Mouse (Mus musculus) limb, embryonic 12.5 days (tissue): ENCODE data around the gene Ppox. TPM values are rescaled to one million over a fixed set of nuclear protein-coding genes. Genes with fewer than 3 reads are reported as not detected.

Experiments
- ATAC-seq: fragments of 200-750 bp; cut with Nextera tagmentation; 2 replicates; pipeline ENCODE4 v1.8.0; 2017; ENCODE audit warnings: low read depth, moderate TSS enrichment; ENCODE audit not compliant: insufficient number of reproducible peaks, insufficient read depth, low FRiP score, low TSS enrichment
- H3K27ac ChIP-seq: fragments of 300-500 bp; sonication (generic); 2 replicates; pipeline ENCODE4 v1.5.1; 2016; ENCODE audit warnings: mild to moderate bottlenecking, moderate library complexity
- H3K27me3 ChIP-seq: fragments of 300-500 bp; sonication (generic); 2 replicates; pipeline ENCODE4 v1.6.1; 2016; ENCODE audit warnings: mild to moderate bottlenecking, moderate library complexity
- H3K36me3 ChIP-seq: fragments of 300-500 bp; sonication (generic); 2 replicates; pipeline ENCODE4 v1.6.1; 2016; ENCODE audit warnings: mild to moderate bottlenecking, moderate library complexity
- H3K4me1 ChIP-seq: fragments of 300-500 bp; sonication (generic); replicated peaks from 2 replicates; pipeline ENCODE4 v1.6.1; 2016
- H3K4me2 ChIP-seq: fragments of 300-500 bp; sonication (generic); 2 replicates; pipeline ENCODE4 v1.6.1; 2016; ENCODE audit warnings: mild to moderate bottlenecking, moderate library complexity
- H3K4me3 ChIP-seq: fragments of 300-500 bp; sonication (generic); replicated peaks from 2 replicates; pipeline ENCODE4 v1.5.1; 2016; ENCODE audit warnings: mild to moderate bottlenecking
- H3K9ac ChIP-seq: fragments of 300-500 bp; sonication (generic); replicated peaks from 2 replicates; pipeline ENCODE4 v1.6.1; 2016; ENCODE audit warnings: mild to moderate bottlenecking, moderate library complexity
- H3K9me3 ChIP-seq: fragments of 300-500 bp; sonication (generic); 2 replicates; pipeline ENCODE4 v1.6.1; 2016; ENCODE audit warnings: mild to moderate bottlenecking, moderate library complexity
- WGBS: fragments of 180-500 bp; shearing (Covaris S2); methylation state at CpG from one replicate; pipeline ENCODE4 v1.1.7; 2016; 5-methylcytosine and 5-hydroxymethylcytosine counted together
- polyA plus RNA-seq: library from polyadenylated mRNA; unstranded; fragments of >200 nt; fragmentation: Nextera tagmentation; extraction: Ambion mirVana; gene quantifications from 2 replicates; pipeline ENCODE4 v1.2.1, GENCODE M21; 2016

The Ppox gene
- polyA plus RNA-seq, 1 experiment from 2014 or later, result 75.9 TPM

- H3K27ac ChIP-seq, result no peak overlapping the region
- WGBS, result 89% methylated on average over 20 of the region's 20 CpGs
- H3K4me2 ChIP-seq, result no peak overlapping the region
- H3K9me3 ChIP-seq, result no peaks in the 10 kb centered on the region
- H3K4me3 ChIP-seq, result no peak overlapping the region
- H3K4me1 ChIP-seq, result peaks cover 22% of the 10 kb centered on the region
- H3K9ac ChIP-seq, result no peak overlapping the region
- H3K36me3 ChIP-seq, result peaks cover 64% of the 10 kb centered on the region
- no peaks in the 10 kb centered on the region for H3K27me3 ChIP-seq
- ATAC-seq, result no peak
Observed at GRCm38 (mm10) chr1:171285096-171285892, 4.3 kb upstream of the Ppox start.

- 90% methylated on average over 15 of the region's 15 CpGs for WGBS
Observed at GRCm38 (mm10) chr1:171284491-171284890, 3.5 kb upstream of the Ppox start.

DNA sequence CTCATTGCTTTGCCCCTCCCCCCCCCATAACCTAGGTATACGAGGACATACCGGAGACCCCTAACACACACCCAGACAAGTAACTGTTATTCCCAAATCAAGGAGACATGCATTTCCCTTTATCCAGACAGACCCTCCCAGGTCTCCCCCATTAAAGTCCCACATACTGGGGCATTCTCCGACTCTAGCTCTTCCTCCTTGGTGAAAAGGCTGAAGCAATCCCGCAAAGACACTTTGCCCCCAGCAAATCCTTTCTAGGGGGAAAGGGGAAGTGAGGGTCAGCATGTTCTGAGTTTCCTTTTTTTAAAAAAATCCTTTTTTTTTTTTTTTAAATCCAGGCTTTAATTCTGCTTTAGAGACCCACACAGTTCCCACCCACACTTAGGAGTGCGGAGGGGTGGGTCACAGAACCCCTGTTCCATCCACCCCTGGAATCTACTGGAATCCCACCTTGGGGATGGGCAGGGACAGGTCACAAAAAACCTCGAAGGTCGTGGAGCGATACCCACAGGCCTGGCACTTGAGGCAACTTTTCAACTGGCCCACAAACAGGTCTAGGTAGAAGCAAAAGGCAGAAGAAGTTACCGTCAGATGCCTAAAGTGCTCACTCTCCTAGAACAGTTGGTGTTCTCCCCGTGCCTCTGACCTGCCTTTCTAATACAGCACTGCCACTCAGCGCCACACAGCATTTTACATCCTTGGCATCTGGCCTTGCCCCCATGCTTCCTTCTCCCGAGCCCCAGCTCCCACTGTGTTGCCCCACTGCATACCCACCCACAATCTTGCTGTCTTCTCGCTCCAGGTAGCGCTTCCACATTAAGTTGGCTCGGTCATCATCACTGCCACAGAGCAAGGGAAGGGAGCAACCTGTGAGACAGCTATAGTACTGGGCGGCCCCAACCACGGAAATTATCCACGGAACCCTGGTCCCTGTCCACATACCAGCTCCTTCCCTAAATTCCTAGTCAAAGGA lies 2.5 kb upstream of the Ppox start:
- 93% methylated on average over 18 of the region's 18 CpGs for WGBS
- no peak overlapping the region for H3K9ac ChIP-seq
- H3K4me3 ChIP-seq, result no peak overlapping the region
- ATAC-seq, result no peak
- H3K27ac ChIP-seq, result no peak overlapping the region
- H3K27me3 ChIP-seq, result no peaks in the 10 kb centered on the region
- no peaks in the 10 kb centered on the region for H3K9me3 ChIP-seq
- peaks cover 55% of the 10 kb centered on the region for H3K36me3 ChIP-seq
- peaks cover 32% of the 10 kb centered on the region for H3K4me1 ChIP-seq
- H3K4me2 ChIP-seq, result no peak overlapping the region

More at GRCm38 (mm10) chr1:171284491-171284890, 3.5 kb upstream of the Ppox start:
- Histone ChIP-seq H3K4me2 (no peak overlapping the region), H3K36me3 (peaks cover 58% of the 10 kb centered on the region), H3K27ac (no peak overlapping the region), H3K4me3 (no peak overlapping the region), H3K27me3 (no peaks in the 10 kb centered on the region), H3K4me1 (peaks cover 30% of the 10 kb centered on the region), H3K9ac (no peak overlapping the region), H3K9me3 (no peaks in the 10 kb centered on the region)
- ATAC-seq, result no peak

DNA sequence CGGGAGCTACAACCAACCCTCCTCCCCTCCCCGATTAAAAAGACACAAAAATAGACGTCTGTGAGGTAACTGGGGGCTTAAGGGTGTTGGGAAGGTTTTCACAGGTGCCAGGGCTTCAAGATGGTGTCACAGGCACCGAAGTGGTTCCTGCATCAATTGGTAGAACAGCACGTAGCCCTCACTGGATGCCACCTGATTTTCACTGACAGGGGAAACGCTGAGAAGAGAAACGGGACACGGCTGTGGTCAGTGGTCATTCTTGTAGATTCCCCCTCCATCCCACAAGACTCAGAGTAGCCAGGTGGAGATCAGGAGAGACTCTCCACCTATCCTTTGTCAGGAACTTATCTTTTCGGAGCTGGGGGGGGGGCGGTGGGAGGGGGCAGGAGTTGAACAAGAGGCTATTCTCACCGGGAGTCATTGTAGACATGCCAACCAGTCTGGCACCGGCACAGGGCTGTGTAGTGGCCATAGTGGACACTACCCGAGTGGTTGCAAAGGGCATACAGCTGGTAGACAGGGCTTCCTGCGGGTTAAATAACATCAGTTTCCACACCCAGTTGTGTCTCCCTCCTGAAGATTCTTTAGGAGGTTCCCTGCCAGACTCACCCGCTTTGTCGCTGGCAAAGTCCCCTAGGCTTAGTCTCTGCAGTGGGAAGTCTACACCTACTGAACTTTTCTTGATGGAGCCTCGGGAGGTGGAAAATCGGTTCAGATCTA lies 1.3 kb upstream of the Ppox start:
- Histone ChIP-seq H3K4me3 (peak overlapping the region; percentile 61), H3K27me3 (no peaks in the 10 kb centered on the region), H3K36me3 (peaks cover 65% of the 10 kb centered on the region), H3K4me2 (peak overlapping the region; percentile 72), H3K9me3 (no peaks in the 10 kb centered on the region), H3K27ac (peak overlapping the region; percentile 90; the same call in 1 of the 2 replicates), H3K9ac (no peak overlapping the region), H3K4me1 (peaks cover 26% of the 10 kb centered on the region)
- 81% methylated on average over 18 of the region's 18 CpGs for WGBS
- no peak for ATAC-seq

DNA sequence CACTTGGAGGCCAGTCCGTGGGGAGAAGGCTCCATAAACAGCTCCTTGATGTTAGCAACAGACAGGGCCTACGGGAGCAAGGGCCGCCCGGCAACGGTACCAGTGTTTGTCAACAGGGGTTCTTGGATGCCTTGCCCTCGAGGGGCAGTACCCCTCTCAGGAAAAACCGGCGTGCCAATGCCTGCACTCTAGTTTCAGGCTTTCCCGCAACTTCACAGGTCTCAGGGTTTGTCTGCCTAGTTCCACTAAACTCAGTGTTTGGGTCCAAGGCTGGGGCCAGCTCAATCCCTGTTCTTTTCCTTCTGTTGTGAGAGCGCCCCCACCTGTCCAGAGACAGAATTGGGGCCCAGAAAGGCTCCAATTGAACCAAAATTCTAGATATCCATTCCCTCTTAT lies 540 bp upstream of the Ppox start:
- WGBS, result under 1% methylated on average over 10 of the region's 10 CpGs

DNA sequence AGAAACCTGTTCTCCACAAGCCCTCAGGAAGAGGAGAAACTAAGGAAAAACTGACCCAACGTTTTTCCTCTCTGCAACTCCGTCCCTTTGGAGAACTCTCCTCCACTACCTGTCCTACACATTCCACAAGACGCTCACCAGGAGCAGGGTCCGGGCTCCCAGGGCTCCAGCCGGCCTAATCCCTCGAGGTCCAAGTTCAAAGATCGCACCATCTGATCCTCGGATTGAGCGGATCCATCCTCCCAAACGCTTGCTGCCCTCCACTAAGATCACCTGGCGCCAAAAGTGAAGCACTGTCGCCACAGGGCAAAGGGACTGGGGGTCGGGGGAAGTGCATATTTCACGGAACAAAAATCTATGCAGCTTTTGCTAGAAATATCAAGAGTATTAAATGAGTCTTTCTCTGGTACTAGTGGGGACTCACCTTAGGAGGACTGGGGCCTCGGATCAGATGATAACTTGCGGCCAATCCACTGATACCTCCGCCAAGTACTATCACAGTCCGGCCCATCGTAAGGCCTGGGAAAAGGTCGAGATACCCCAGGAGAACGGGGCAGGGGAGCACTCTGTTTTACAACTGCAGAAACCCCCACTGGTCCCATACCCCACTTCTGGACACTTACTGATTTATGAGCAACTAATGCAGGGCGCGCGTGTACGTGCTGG lies 603 bp downstream of the Ppox start:
- Histone ChIP-seq H3K9me3 (no peaks in the 10 kb centered on the region), H3K4me2 (peak overlapping the region; percentile 93), H3K4me3 (peak overlapping the region; percentile 61), H3K9ac (peak overlapping the region; percentile 79), H3K27me3 (no peaks in the 10 kb centered on the region), H3K4me1 (peaks cover 15% of the 10 kb centered on the region), H3K27ac (peak overlapping the region; percentile 36; the same call in 1 of the 2 replicates), H3K36me3 (peaks cover 69% of the 10 kb centered on the region)
- WGBS, result under 1% methylated on average over 25 of the region's 25 CpGs
- no peak; the same call in 1 of the 2 replicates for ATAC-seq

More for the DNA sequence above, 540 bp upstream of the Ppox start:
- Histone ChIP-seq H3K9ac (peak overlapping the region; percentile 68), H3K4me1 (peaks cover 19% of the 10 kb centered on the region), H3K27me3 (no peaks in the 10 kb centered on the region), H3K4me3 (peak overlapping the region; percentile 61), H3K27ac (peak overlapping the region; percentile 90), H3K4me2 (peak overlapping the region; percentile 72), H3K36me3 (peaks cover 69% of the 10 kb centered on the region), H3K9me3 (no peaks in the 10 kb centered on the region)
- ATAC-seq, result peak; percentile 18

GRCm38 (mm10) chr1:171279721-171280120 lies 1.3 kb downstream of the Ppox start:
- H3K9me3 ChIP-seq, result no peaks in the 10 kb centered on the region
- ATAC-seq, result no peak
- H3K36me3 ChIP-seq, result peaks cover 69% of the 10 kb centered on the region
- WGBS, result 63% methylated on average over 5 of the region's 5 CpGs
- H3K27ac ChIP-seq, result no peak overlapping the region
- peaks cover 15% of the 10 kb centered on the region for H3K4me1 ChIP-seq
- no peaks in the 10 kb centered on the region for H3K27me3 ChIP-seq
- H3K9ac ChIP-seq, result peak overlapping the region; percentile 79
- H3K4me2 ChIP-seq, result peak overlapping the region; percentile 93
- H3K4me3 ChIP-seq, result peak overlapping the region; percentile 61

DNA sequence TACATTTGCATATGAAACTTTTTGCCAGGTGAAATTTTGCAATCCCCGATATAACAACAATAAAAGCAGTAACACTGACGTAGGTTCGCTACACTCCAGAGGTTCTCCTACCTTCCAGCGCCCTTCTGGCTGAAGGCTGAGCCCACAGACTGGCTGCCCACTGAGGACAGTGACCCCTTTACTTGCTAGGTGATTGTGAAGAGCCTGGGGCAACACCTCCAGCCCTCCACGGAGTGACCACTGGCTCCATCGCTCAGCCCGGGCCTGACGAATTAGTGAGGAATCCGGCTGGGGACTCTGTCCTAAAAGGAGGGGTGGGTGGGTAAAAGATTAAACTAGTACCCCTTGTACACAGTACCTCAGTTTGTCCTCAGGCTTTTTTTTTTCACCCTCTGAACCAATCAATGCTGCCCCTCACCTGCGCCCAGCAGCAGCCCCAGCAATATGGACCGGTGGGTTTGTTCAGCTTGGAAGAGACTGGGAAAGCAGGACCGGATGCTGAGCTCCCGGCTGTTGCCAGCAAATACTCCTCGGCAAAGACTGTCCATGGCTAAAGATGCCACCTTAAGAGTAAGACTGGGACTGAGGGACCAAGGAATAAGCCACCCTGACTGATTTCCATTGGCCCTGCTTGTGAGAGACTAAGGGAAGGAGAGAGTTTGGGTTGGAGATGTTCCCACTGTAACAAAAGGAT lies 1.8 kb downstream of the Ppox start:
- ATAC-seq, result no peak
- Histone ChIP-seq H3K4me1 (peaks cover 15% of the 10 kb centered on the region), H3K4me3 (no peak overlapping the region), H3K27me3 (no peaks in the 10 kb centered on the region), H3K4me2 (peak overlapping the region; percentile 93), H3K9ac (0 out of 2 replicates have a peak overlapping the region, but pooled peaks have one; percentile 79), H3K36me3 (peaks cover 70% of the 10 kb centered on the region), H3K9me3 (no peaks in the 10 kb centered on the region), H3K27ac (no peak overlapping the region)
- WGBS, result 89% methylated on average over 14 of the region's 14 CpGs

DNA sequence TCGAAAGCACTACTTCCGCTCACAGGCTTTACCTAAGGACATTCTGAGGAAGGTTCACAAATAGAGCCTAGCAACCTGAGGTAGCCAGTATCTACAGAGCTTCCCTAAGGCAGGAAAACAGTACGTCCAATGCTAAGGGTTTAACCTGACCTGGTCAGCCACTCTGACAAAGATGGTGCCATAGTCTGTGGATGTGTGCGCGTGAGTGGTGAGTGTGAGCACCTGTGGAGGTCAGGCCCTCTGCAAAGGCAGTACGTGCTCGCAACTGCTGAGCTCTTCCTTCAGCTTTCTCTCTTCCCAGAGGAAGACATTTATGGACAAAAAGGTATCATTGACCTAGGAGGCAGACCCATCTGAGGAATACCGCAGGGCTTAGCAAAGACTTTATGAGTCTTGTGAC lies 2.5 kb downstream of the Ppox start:
- Histone ChIP-seq H3K4me3 (no peak overlapping the region), H3K27ac (no peak overlapping the region), H3K36me3 (peaks cover 71% of the 10 kb centered on the region), H3K4me2 (no peak overlapping the region), H3K4me1 (peaks cover 15% of the 10 kb centered on the region), H3K9ac (no peak overlapping the region), H3K27me3 (no peaks in the 10 kb centered on the region), H3K9me3 (no peaks in the 10 kb centered on the region)
- ATAC-seq, result no peak
- 94% methylated on average over 8 of the region's 8 CpGs for WGBS

DNA sequence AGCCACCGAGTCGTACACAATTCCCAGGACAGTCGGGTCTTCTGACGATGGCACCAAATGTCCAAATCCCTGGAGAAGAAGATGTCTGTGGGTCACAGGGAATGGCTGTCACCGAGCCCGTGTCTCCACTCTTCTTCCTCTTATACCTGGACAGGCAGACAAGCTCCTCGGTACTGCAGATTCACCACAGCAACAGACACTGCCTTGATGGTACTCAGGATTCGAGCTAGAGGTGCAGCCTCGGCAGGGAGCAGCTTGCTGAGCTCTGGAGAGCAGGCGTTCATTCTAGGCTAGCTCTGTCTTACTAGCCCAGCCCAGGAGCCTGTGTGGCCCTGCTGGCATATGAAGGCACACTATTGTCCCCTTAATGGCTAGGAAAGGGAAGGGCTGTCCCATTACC lies 3.2 kb downstream of the Ppox start:
- Histone ChIP-seq H3K9ac (no peak overlapping the region), H3K4me2 (no peak overlapping the region), H3K4me3 (no peak overlapping the region), H3K27ac (no peak overlapping the region), H3K9me3 (no peaks in the 10 kb centered on the region), H3K27me3 (no peaks in the 10 kb centered on the region), H3K36me3 (peaks cover 71% of the 10 kb centered on the region), H3K4me1 (peaks cover 15% of the 10 kb centered on the region)
- WGBS, result 80% methylated on average over 10 of the region's 10 CpGs
- ATAC-seq, result no peak
